Mouse (Mus musculus): ENCODE measurements around the gene Pdp2. TPM values are rescaled to one million over a fixed set of nuclear protein-coding genes. Genes with fewer than 3 reads are reported as not detected.
A peak's percentile ranks its signal among the peaks of the same experiment; 100 is the strongest.
"Not testable (repeated sequence)": the region's sequence is repeated elsewhere in the genome, so short reads cannot be mapped to it uniquely, and the experiment has no call there.

The Pdp2 gene
- polyA plus RNA-seq, 1 experiment = 6.0 TPM

DNA sequence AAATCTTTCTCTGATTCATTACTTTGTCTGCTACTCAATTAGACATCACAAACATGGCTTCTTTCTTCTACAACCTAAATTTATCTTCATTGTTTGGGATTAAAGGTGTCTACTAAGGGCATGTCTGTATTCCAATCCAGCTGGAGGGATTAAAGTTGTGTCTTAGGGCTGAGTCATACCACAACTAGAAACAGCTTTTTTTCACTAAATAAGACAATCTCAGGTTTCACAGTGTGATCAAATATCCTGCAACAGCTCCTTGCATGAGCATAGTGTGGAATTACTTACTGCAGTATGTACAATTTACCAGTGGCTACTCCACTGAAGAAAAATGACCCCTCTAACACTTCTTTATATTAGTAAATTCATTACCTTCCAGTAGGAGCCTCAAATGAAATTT, 30.5 kb upstream of the Pdp2 start:
- no peak overlapping the region for H3K4me3 ChIP-seq (ENCODE audit: control insufficient read depth, insufficient read depth, low read length)
- no peaks in the 10 kb centered on the region; the same call in 1 of the 2 replicates for H3K4me1 ChIP-seq (replicated peaks; ENCODE audit: control insufficient read depth, insufficient read depth, low read length)
- H3K27ac ChIP-seq (ENCODE audit: control insufficient read depth, insufficient read depth, low read length) = no peak overlapping the region
- DNase-seq = no peak
- no peaks in the 10 kb centered on the region for H3K27me3 ChIP-seq (ENCODE audit: control insufficient read depth, insufficient read depth, low read length)
- TF ChIP-seq POLR2A (IDR thresholded peaks at IDR 0.05; ENCODE audit: control insufficient read depth, extremely low read depth, insufficient read depth, low read length, poor library complexity) = no peak
- TF ChIP-seq CTCF (IDR thresholded peaks at IDR 0.05; ENCODE audit: borderline replicate concordance, control insufficient read depth, extremely low read depth, insufficient read depth, low read length, poor library complexity) = no peak
- H3K36me3 ChIP-seq (ENCODE audit: control insufficient read depth, insufficient read depth, low read length) = no peaks in the 10 kb centered on the region

DNA sequence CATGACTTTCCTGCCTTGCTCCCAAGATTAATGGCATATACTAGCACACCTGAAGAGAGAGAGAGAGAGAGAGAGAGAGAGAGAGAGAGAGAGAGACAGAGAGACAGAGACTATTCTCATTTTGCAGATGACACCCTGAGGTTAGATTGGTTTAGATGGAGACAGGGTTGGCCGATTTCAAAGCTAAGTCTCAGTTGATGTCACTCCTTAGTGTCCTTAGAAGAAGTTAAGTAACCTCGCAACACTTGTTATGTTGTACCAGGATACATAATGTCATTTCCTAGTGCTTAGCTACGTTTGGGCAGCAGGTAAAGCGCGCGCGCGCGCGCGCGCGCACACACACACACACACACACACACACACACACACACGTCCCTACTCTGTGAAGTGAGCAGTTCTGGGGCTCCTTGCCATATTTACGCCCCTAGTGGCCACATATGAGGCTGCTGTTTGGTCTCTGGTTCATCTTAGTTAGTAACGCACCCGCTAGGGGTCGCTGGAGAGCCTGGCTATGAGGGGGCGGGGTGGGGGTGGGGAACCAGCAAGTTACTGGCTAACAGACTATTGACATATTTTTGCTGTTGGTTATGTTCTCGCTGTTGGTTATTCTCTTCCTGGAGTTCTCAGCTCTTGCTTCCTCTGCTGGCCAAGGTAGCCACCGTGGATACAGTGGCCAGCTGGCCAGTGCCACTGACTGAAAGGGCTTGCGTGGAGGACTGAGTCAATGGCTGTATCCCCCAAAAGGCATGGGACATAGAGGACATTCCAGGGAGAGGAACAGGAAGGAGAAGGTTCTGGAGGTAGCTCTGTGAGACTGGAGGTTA, 26.4 kb upstream of the Pdp2 start:
- no peaks in the 10 kb centered on the region for H3K36me3 ChIP-seq (ENCODE audit: control insufficient read depth, insufficient read depth, low read length)
- no peaks in the 10 kb centered on the region for H3K27me3 ChIP-seq (ENCODE audit: control insufficient read depth, insufficient read depth, low read length)
- H3K27ac ChIP-seq (ENCODE audit: control insufficient read depth, insufficient read depth, low read length) = no peak overlapping the region
- TF ChIP-seq POLR2A (IDR thresholded peaks at IDR 0.05; ENCODE audit: control insufficient read depth, extremely low read depth, insufficient read depth, low read length, poor library complexity) = no peak
- peak; percentile 85; the same call in 1 of the 2 replicates for TF ChIP-seq CTCF (IDR thresholded peaks at IDR 0.05; ENCODE audit: borderline replicate concordance, control insufficient read depth, extremely low read depth, insufficient read depth, low read length, poor library complexity)
- 10% methylated on average over 22 of the region's 22 CpGs for WGBS
- no peak overlapping the region for H3K4me3 ChIP-seq (ENCODE audit: control insufficient read depth, insufficient read depth, low read length)
- DNase-seq = peak; percentile 83
- no peaks in the 10 kb centered on the region; the same call in 1 of the 2 replicates for H3K4me1 ChIP-seq (replicated peaks; ENCODE audit: control insufficient read depth, insufficient read depth, low read length)

DNA sequence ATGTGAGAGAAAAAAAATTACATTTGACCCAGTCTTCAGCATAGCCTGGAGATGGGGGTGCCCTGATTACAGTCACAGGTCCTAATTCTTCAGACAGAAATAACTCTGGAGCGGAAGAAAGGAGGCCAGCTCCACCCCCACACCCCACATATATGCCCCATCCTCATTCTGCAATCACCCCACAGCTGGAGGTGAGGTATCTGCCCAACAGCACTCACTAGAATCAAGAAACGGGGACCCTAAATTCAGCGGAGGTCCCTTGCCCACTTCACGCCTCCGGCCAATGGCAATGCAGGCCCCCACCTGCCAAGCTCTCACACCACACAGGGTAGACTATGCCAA, 25.8 kb upstream of the Pdp2 start:
- Histone ChIP-seq H3K4me1 (replicated peaks; ENCODE audit: control insufficient read depth, insufficient read depth, low read length) (no peaks in the 10 kb centered on the region; the same call in 1 of the 2 replicates), H3K27ac (ENCODE audit: control insufficient read depth, insufficient read depth, low read length) (no peak overlapping the region), H3K36me3 (ENCODE audit: control insufficient read depth, insufficient read depth, low read length) (no peaks in the 10 kb centered on the region), H3K4me3 (ENCODE audit: control insufficient read depth, insufficient read depth, low read length) (no peak overlapping the region), H3K27me3 (ENCODE audit: control insufficient read depth, insufficient read depth, low read length) (no peaks in the 10 kb centered on the region)
- 92% methylated on average over 5 of the region's 5 CpGs for WGBS
- no peak for TF ChIP-seq CTCF (IDR thresholded peaks at IDR 0.05; ENCODE audit: borderline replicate concordance, control insufficient read depth, extremely low read depth, insufficient read depth, low read length, poor library complexity)
- no peak for TF ChIP-seq POLR2A (IDR thresholded peaks at IDR 0.05; ENCODE audit: control insufficient read depth, extremely low read depth, insufficient read depth, low read length, poor library complexity)
- no peak for DNase-seq

DNA sequence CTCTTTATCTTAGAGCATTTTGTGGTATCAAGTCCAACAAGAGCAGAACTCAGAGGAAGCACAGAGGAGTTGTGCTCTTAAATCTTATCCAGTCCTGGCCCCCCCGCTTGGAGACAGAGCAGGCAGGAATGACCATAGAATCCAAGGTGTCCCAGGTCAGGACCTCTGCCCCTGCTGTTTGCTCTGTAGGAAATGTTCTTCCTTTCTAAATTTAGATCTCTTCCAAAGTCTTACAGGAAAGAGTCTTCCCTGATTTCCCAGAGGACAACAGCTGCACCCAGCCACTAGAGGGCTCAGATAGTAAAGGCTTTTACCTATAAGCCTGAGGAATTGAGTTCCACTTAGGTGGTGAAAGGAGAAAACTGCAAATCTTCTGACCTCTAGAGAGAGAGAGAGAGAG, 21.7 kb upstream of the Pdp2 start:
- 96% methylated on average over 1 of the region's 1 CpGs for WGBS

DNA sequence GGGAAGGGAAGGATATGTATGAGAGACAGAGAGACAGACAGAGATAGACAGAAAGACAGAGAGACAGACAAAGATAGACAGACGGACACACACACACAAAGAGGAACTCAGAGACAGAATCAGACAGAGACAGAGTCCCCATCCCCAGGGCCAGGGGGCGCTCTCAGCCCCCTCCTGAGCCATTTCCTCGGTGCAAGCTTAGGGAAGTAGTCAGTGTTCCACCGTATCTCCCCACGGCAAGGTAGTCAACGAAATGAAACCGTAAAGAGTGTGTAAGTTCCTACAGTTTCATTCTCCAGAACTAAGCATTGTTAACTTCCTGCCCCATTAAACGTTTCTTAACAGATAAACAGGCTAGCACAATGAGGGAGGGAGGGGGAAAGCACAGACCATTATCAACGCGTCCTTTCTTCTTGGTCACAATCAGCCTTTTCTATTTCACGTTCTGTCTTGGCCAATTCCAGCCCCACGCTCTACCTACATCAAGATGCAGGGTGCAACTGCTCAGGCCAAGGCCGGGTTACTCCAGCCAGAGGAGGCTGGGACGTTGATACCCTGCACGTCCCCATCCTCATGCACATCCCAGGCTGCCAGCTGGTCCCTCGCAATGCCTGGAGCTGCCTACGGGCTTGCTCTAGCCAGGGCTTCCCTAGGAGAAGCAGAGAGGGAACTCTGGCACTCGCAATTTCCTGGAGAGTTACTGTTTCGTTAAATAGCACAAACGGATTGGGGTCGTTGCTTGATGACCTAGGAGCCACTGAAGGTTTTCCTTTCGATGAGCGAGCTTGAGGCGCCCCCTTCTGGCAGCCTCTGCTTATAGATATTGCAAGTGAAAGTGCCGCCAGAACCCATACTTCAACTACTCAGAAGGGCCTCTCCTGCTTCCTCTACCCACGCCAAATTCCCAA, 20.6 kb upstream of the Pdp2 start:
- H3K36me3 ChIP-seq (ENCODE audit: control insufficient read depth, insufficient read depth, low read length) = no peaks in the 10 kb centered on the region
- DNase-seq = peak; percentile 86
- H3K27ac ChIP-seq (ENCODE audit: control insufficient read depth, insufficient read depth, low read length) = peak overlapping the region; percentile 6; the same call in 1 of the 2 replicates
- peak; percentile 79; the same call in 1 of the 2 replicates for TF ChIP-seq CTCF (IDR thresholded peaks at IDR 0.05; ENCODE audit: borderline replicate concordance, control insufficient read depth, extremely low read depth, insufficient read depth, low read length, poor library complexity)
- no peak for TF ChIP-seq POLR2A (IDR thresholded peaks at IDR 0.05; ENCODE audit: control insufficient read depth, extremely low read depth, insufficient read depth, low read length, poor library complexity)
- no peaks in the 10 kb centered on the region for H3K4me1 ChIP-seq (replicated peaks; ENCODE audit: control insufficient read depth, insufficient read depth, low read length)
- H3K4me3 ChIP-seq (ENCODE audit: control insufficient read depth, insufficient read depth, low read length) = peak overlapping the region; percentile 84
- 2% methylated on average over 26 of the region's 26 CpGs for WGBS
- no peaks in the 10 kb centered on the region for H3K27me3 ChIP-seq (ENCODE audit: control insufficient read depth, insufficient read depth, low read length)

More for the DNA sequence above, 21.7 kb upstream of the Pdp2 start:
- no peak for TF ChIP-seq CTCF (IDR thresholded peaks at IDR 0.05; ENCODE audit: borderline replicate concordance, control insufficient read depth, extremely low read depth, insufficient read depth, low read length, poor library complexity)
- no peak for TF ChIP-seq POLR2A (IDR thresholded peaks at IDR 0.05; ENCODE audit: control insufficient read depth, extremely low read depth, insufficient read depth, low read length, poor library complexity)
- Histone ChIP-seq H3K4me1 (replicated peaks; ENCODE audit: control insufficient read depth, insufficient read depth, low read length) (no peaks in the 10 kb centered on the region; the same call in 1 of the 2 replicates), H3K36me3 (ENCODE audit: control insufficient read depth, insufficient read depth, low read length) (no peaks in the 10 kb centered on the region), H3K27ac (ENCODE audit: control insufficient read depth, insufficient read depth, low read length) (no peak overlapping the region), H3K27me3 (ENCODE audit: control insufficient read depth, insufficient read depth, low read length) (no peaks in the 10 kb centered on the region), H3K4me3 (ENCODE audit: control insufficient read depth, insufficient read depth, low read length) (no peak overlapping the region)
- DNase-seq = no peak

DNA sequence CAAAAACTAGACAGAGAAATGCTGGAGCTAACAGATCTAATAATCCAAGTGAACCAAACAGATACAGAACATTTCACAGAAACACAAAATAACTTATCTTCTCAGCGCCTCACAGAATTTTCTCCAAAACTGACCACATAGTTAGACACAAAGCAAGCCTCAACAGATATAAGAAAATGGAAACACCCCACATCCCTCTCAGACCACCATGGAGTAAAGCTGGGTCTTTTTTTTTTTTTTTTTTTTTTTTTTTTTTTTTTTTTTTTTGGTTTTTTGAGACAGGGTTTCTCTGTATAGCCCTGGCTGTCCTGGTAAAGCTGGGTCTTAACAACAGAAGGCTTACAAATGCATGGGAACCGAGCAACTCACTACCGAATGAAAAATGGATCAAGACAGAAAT, 14.4 kb upstream of the Pdp2 start:
- Histone ChIP-seq H3K4me3 (ENCODE audit: control insufficient read depth, insufficient read depth, low read length) (no peak overlapping the region), H3K27ac (ENCODE audit: control insufficient read depth, insufficient read depth, low read length) (no peak overlapping the region), H3K36me3 (ENCODE audit: control insufficient read depth, insufficient read depth, low read length) (no peaks in the 10 kb centered on the region), H3K27me3 (ENCODE audit: control insufficient read depth, insufficient read depth, low read length) (no peaks in the 10 kb centered on the region), H3K4me1 (replicated peaks; ENCODE audit: control insufficient read depth, insufficient read depth, low read length) (no peaks in the 10 kb centered on the region)
- TF ChIP-seq POLR2A (IDR thresholded peaks at IDR 0.05; ENCODE audit: control insufficient read depth, extremely low read depth, insufficient read depth, low read length, poor library complexity) (no peak), CTCF (IDR thresholded peaks at IDR 0.05; ENCODE audit: borderline replicate concordance, control insufficient read depth, extremely low read depth, insufficient read depth, low read length, poor library complexity) (no peak)
- DNase-seq = no peak
- WGBS = 97% methylated on average over 3 of the region's 3 CpGs

DNA sequence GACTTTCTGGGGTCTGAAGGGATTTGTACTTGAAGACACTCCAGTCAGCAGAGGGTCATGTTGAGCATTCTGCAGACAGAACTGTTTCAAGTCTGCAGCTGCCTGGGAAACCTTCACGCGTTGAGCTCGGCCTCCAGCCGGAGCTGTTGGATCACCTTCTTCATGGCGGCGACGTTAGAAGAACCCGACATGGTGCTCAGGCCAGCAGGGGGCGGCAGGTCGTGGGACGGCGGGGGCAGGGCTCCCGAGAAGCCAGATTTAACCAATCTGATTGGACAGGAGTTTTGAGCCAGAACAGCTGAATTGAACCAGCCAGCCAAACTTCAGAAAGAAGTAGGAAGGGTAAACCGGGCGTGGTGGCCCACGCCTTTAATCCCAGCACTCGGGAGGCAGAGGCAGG, 13.6 kb upstream of the Pdp2 start:
- not testable (repeated sequence) for H3K27me3 ChIP-seq (ENCODE audit: control insufficient read depth, insufficient read depth, low read length); H3K27ac ChIP-seq (ENCODE audit: control insufficient read depth, insufficient read depth, low read length); H3K4me3 ChIP-seq (ENCODE audit: control insufficient read depth, insufficient read depth, low read length); H3K4me1 ChIP-seq (replicated peaks; ENCODE audit: control insufficient read depth, insufficient read depth, low read length); DNase-seq; H3K36me3 ChIP-seq (ENCODE audit: control insufficient read depth, insufficient read depth, low read length)
- 85% methylated on average over 17 of the region's 17 CpGs for WGBS

All from thymus, adult 2 months (tissue).